Mouse (Mus musculus) CH12.LX (cell line): ENCODE measurements around the gene Polr1d. TPM values are rescaled to one million over a fixed set of nuclear protein-coding genes. Genes with fewer than 3 reads are reported as not detected.

Experiments used
- DNase-seq: peaks from one replicate; pipeline ENCODE4 v3.0.0-alpha.2; 2013; ENCODE audit errors: extremely low read depth
- H3K27ac ChIP-seq: 2 replicates; pipeline ENCODE4 v1.5.1; 2012; ENCODE audit warnings: low read depth, mild to moderate bottlenecking, control low read depth, moderate library complexity; ENCODE audit not compliant: insufficient read depth
- H3K27me3 ChIP-seq: replicated peaks from 2 replicates; pipeline ENCODE3; 2012; ENCODE audit warnings: inconsistent platforms
- H3K36me3 ChIP-seq, 2 experiments: replicated peaks in 1 of 2; 2 replicates each; pipeline versions ENCODE3 to v1.6.1; 2012; ENCODE audit warnings: inconsistent platforms in 1 of 2, low read length in 1 of 2, mild to moderate bottlenecking in 1 of 2, mixed read lengths in 1 of 2, moderate library complexity in 1 of 2; ENCODE audit not compliant: control insufficient read depth in 1 of 2, insufficient read depth in 1 of 2
- H3K4me1 ChIP-seq, 2 experiments: 2 replicates each; pipeline ENCODE4 v1.6.1; 2012; ENCODE audit warnings: inconsistent platforms in 1 of 2, moderate library complexity in 1 of 2; ENCODE audit not compliant: insufficient read depth in 2 of 2, control insufficient read depth in 1 of 2
- H3K4me2 ChIP-seq: 2 replicates; pipeline ENCODE4 v1.6.1; 2012; ENCODE audit warnings: low read depth, mild to moderate bottlenecking, control low read depth; ENCODE audit not compliant: poor library complexity, insufficient read depth, severe bottlenecking
- H3K4me3 ChIP-seq, 3 experiments: fragments of 150-350 bp in 1 of 3; sonication (generic) in 1 of 3; replicated peaks in 1 of 3; 2 replicates each; pipeline versions ENCODE3 to v1.5.1; 2011 to 2012; ENCODE audit warnings: low read depth in 2 of 3, low read length in 2 of 3, mild to moderate bottlenecking in 2 of 3, moderate library complexity in 2 of 3, control low read depth in 1 of 3, improper control_type of control experiment in 1 of 3, inconsistent platforms in 1 of 3, mixed read lengths in 1 of 3; ENCODE audit not compliant: poor library complexity in 1 of 3
- H3K79me2 ChIP-seq: replicated peaks from 2 replicates; pipeline ENCODE4 v1.6.1; 2012; ENCODE audit warnings: mild to moderate bottlenecking, moderate library complexity; ENCODE audit not compliant: control insufficient read depth, poor library complexity, insufficient read depth, severe bottlenecking; ENCODE audit errors: extremely low read depth
- H3K9ac ChIP-seq: 2 replicates; pipeline ENCODE4 v1.6.1; 2012; ENCODE audit warnings: low read depth, mild to moderate bottlenecking, control low read depth, moderate library complexity; ENCODE audit not compliant: insufficient read depth
- H3K9me3 ChIP-seq: replicated peaks from 2 replicates; pipeline ENCODE3; 2012; ENCODE audit warnings: low read length, inconsistent platforms, mixed read lengths
- CHD1 ChIP-seq: IDR thresholded peaks from 2 replicates; pipeline ENCODE4 v1.6.1; 2012; ENCODE audit warnings: low read depth, low read length, improper control_type of control experiment, inconsistent platforms
- CHD2 ChIP-seq: IDR thresholded peaks from 2 replicates; pipeline ENCODE4 v1.6.1; 2011; ENCODE audit warnings: low read length, improper control_type of control experiment
- CTCF ChIP-seq, 2 experiments: IDR thresholded peaks in 1 of 2; conservative IDR thresholded peaks in 1 of 2; 2 replicates each; pipeline ENCODE4 v1.5.1; 2011 to 2012; ENCODE audit warnings: low read depth in 2 of 2, low read length in 2 of 2, improper control_type of control experiment in 1 of 2, inconsistent platforms in 1 of 2, mild to moderate bottlenecking in 1 of 2, moderate library complexity in 1 of 2
- ELF1 ChIP-seq: IDR thresholded peaks from 2 replicates; pipeline ENCODE4 v1.6.1; 2014; ENCODE audit warnings: low read depth, mild to moderate bottlenecking, inconsistent platforms, low read length, improper control_type of control experiment
- ETS1 ChIP-seq: conservative IDR thresholded peaks from 2 replicates; pipeline ENCODE4 v1.6.1; 2012; ENCODE audit warnings: low read depth, mild to moderate bottlenecking, inconsistent platforms, low read length, improper control_type of control experiment, moderate library complexity
- IRF4 ChIP-seq: IDR thresholded peaks from 2 replicates; pipeline ENCODE4 v1.6.1; 2014; ENCODE audit warnings: low read depth, mild to moderate bottlenecking, inconsistent platforms, low read length, improper control_type of control experiment
- MAFK ChIP-seq: IDR thresholded peaks from 2 replicates; pipeline ENCODE4 v1.6.1; 2011; ENCODE audit warnings: low read length, improper control_type of control experiment; ENCODE audit not compliant: insufficient replicate concordance
- MAX ChIP-seq: IDR thresholded peaks from 2 replicates; pipeline ENCODE4 v1.6.1; 2011; ENCODE audit warnings: low read length, improper control_type of control experiment
- MAZ ChIP-seq: IDR thresholded peaks from 2 replicates; pipeline ENCODE4 v1.6.1; 2012; ENCODE audit warnings: low read depth, mild to moderate bottlenecking, inconsistent platforms, low read length, improper control_type of control experiment, moderate library complexity
- MEF2A ChIP-seq: IDR thresholded peaks from 2 replicates; pipeline ENCODE4 v1.6.1; 2014; ENCODE audit warnings: low read depth, mild to moderate bottlenecking, inconsistent platforms, low read length, improper control_type of control experiment, borderline replicate concordance
- MYC ChIP-seq: IDR thresholded peaks from 2 replicates; pipeline ENCODE4 v1.6.1; 2011; ENCODE audit warnings: low read depth, mild to moderate bottlenecking, improper control_type of control experiment, low read length
- POLR2A ChIP-seq: IDR thresholded peaks from 2 replicates; pipeline ENCODE4 v1.6.1; 2011; ENCODE audit warnings: low read depth, mild to moderate bottlenecking, improper control_type of control experiment, low read length
- POLR2AphosphoS2 ChIP-seq: IDR thresholded peaks from 2 replicates; pipeline ENCODE4 v1.6.1; 2011; ENCODE audit warnings: low read depth, low read length, improper control_type of control experiment
- RAD21 ChIP-seq: IDR thresholded peaks from 2 replicates; pipeline ENCODE4 v1.6.1; 2011; ENCODE audit warnings: low read depth, mild to moderate bottlenecking, low read length, improper control_type of control experiment, moderate library complexity
- ZC3H11A ChIP-seq: IDR thresholded peaks from 2 replicates; pipeline ENCODE4 v1.6.1; 2012; ENCODE audit warnings: low read depth, mild to moderate bottlenecking, inconsistent platforms, low read length, improper control_type of control experiment
- ZKSCAN1 ChIP-seq: IDR thresholded peaks from 2 replicates; pipeline ENCODE4 v1.6.1; 2012; ENCODE audit warnings: low read depth, inconsistent platforms, low read length, improper control_type of control experiment, borderline replicate concordance
- ZMIZ1 ChIP-seq: IDR thresholded peaks from 2 replicates; pipeline ENCODE4 v1.6.1; 2012; ENCODE audit warnings: low read depth, mild to moderate bottlenecking, inconsistent platforms, low read length, improper control_type of control experiment
- ZNF384 ChIP-seq: IDR thresholded peaks from 2 replicates; pipeline ENCODE4 v1.6.1; 2012; ENCODE audit warnings: low read depth, low read length, improper control_type of control experiment, inconsistent platforms
- dilution Hi-C: fragments of 300-500 bp; cut with MboI; formaldehyde crosslinking; loops from 2 replicates; pipeline ENCODE4 v1.14.3; 2020; ENCODE audit warnings: low sequenced_read_pairs; ENCODE audit not compliant: extremely low pct_unique_long_range_greater_than_20kb, extremely low pct_ligation_motif_present
- in situ Hi-C: fragments of 300-500 bp; cut with MboI; formaldehyde crosslinking; loops from 3 replicates; pipeline ENCODE4 v1.14.3; 2019; ENCODE audit warnings: low sequenced_read_pairs, low pct_ligation_motif_present, low pct_unique_long_range_greater_than_20kb, mixed read lengths
- polyA plus RNA-seq: library from polyadenylated mRNA; unstranded; fragments of >175 nt; gene quantifications from 2 replicates; pipeline ENCODE4 v1.2.1, GENCODE M21; 2012; ENCODE audit warnings: low read depth; ENCODE audit not compliant: insufficient read length
- total RNA-seq, 2 experiments: library from RNA; depleted of rRNA; stranded (reverse); fragments of 300-350 nt in 1 of 2; fragments of >200 nt in 1 of 2; gene quantifications; 2 replicates each; pipeline ENCODE4 v1.2.3; 2012 to 2014

The Polr1d gene
- total and polyA plus RNA-seq, 3 experiments: 293 to 354 (median 300) TPM

DNA sequence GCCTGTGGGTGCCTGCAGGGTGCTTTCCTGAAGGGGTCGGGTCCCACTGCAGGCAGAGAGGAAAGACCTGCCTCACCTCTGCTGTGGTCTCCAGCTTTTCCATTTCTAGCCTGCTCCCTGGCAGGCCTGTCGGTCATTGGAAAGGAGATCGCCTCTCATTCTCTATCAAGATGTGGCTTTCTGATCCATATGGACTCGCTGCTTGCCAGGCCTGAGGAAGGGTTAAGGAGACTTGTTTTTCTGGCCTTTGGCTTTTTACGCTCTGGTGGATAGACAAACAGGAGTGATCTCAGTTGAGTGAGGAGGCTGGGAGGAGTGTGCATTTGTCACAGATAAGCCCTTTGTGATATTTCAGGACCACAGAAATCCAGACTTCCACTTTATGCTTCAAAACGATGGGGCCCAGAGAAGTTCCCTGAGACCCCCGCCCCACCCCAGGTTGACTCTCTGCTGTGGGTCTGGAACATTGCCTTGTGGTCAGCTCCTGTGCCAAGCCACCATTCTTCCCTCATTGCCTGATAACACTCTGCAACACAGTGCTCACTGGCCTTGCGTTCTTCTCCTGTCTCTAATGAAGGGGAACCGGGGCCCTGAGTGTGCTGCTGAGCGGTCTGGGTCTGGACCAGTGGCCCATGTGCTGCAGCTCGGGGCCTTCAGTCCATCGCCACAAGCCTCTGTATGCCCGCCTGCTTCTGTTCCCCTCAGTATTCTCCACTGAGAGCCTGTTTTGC, 32.2 kb downstream of the Polr1d start:
- in situ Hi-C loops: no loop called here
- TF ChIP-seq MAX: no peak
- TF ChIP-seq MAZ: no peak
- TF ChIP-seq MEF2A: no peak
- no peak for TF ChIP-seq IRF4
- no peak for TF ChIP-seq ZKSCAN1
- TF ChIP-seq MYC: no peak
- TF ChIP-seq ELF1: no peak
- TF ChIP-seq MAFK: no peak
- TF ChIP-seq POLR2AphosphoS2: no peak
- TF ChIP-seq POLR2A: no peak
- no peak for TF ChIP-seq RAD21
- TF ChIP-seq CHD1: no peak
- no peak for TF ChIP-seq ETS1
- no peak for TF ChIP-seq ZMIZ1
- no peak for TF ChIP-seq CHD2
- no peak overlapping the region for H3K4me2 ChIP-seq
- H3K4me3 ChIP-seq: no peak overlapping the region
- no peaks in the 10 kb centered on the region for H3K4me1 ChIP-seq
- no peaks in the 10 kb centered on the region for H3K79me2 ChIP-seq
- no peak for DNase-seq
- H3K27me3 ChIP-seq: no peaks in the 10 kb centered on the region
- peaks cover 31% of the 10 kb centered on the region for H3K9me3 ChIP-seq
- no peak overlapping the region for H3K9ac ChIP-seq
- peaks cover 57 to 89% of the 10 kb centered on the region in 2 experiments for H3K36me3 ChIP-seq
- no peak overlapping the region for H3K27ac ChIP-seq
- dilution Hi-C loops: no loop called here

DNA sequence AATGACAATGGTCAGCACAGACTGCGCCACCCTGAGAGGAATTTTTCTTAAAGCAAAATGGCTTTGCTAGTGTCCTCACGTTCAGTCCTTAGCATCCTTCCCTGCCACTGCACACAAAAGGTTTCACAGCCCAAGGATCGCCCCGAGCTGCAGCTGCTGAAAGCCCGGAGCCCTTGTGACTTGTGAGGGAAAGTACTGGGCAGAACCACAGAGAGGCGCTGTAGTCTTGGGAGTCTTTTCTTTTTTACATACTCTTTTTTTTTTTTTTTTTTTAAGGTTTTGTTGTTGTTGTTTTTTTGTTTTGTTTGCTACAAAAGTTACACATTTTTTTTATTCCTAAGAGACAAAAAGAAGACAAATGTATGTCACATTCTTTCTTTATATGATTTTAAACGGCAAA, 37.9 kb downstream of the Polr1d start:
- no peak overlapping the region for H3K27ac ChIP-seq
- no peak overlapping the region for H3K4me2 ChIP-seq
- H3K9me3 ChIP-seq: peaks cover 30% of the 10 kb centered on the region
- no peaks in the 10 kb centered on the region for H3K27me3 ChIP-seq
- dilution Hi-C loops (no loop called here), in situ Hi-C loops (no loop called here)
- no peaks in the 10 kb centered on the region for H3K4me1 ChIP-seq
- peaks cover 19 to 32% of the 10 kb centered on the region in 2 experiments for H3K36me3 ChIP-seq
- no peaks in the 10 kb centered on the region for H3K79me2 ChIP-seq
- TF ChIP-seq ZC3H11A (no peak), POLR2AphosphoS2 (no peak), ZNF384 (peak; percentile 32; the same call in 1 of the 2 replicates), CTCF (conservative IDR thresholded peaks at IDR 0.05 in 1 of 2, IDR thresholded peaks at IDR 0.05 in 1 of 2; ENCODE audit: low read depth in 2 of 2, low read length in 2 of 2) (peak in 1 of 2 experiments; percentile 12; a peak in 1 of 4 replicates)
- no peak overlapping the region for H3K9ac ChIP-seq
- no peak overlapping the region for H3K4me3 ChIP-seq
- DNase-seq: no peak
